14 mouse cellular contexts compared by ENCODE assay signal in genomic region chr11:22635021-22635420, GRCm38 (mm10).
"Had no signal": no experiment of that assay in that cellular context is flagged by ENCODE, and none has a peak within 500 bp of the region (broad histone marks: within the 10 kb centered on the region; RNA-seq: fewer than 3 reads in every experiment).

No protein-coding gene starts in this region.

- H3K4me1 ChIP-seq: neural tube, embryonic 12.5 days had no signal

- H3K4me3 ChIP-seq: intestine, embryonic 15.5 days; left cerebral cortex, adult 2 months; liver, embryonic 13.5 days; midbrain, embryonic 12.5 days; midbrain, embryonic 15.5 days; neural tube, embryonic 12.5 days had no signal

- H3K9ac ChIP-seq: intestine, embryonic 15.5 days; liver, embryonic 13.5 days; midbrain, embryonic 12.5 days; midbrain, embryonic 15.5 days; neural tube, embryonic 12.5 days had no signal

- H3K9me3 ChIP-seq: intestine, embryonic 15.5 days; liver, embryonic 13.5 days; midbrain, embryonic 12.5 days; midbrain, embryonic 15.5 days; neural tube, embryonic 12.5 days had no signal

- H3K4me2 ChIP-seq: intestine, embryonic 15.5 days; liver, embryonic 13.5 days; midbrain, embryonic 12.5 days; midbrain, embryonic 15.5 days; neural tube, embryonic 12.5 days had no signal

- H3K27me3 ChIP-seq: intestine, embryonic 15.5 days; liver, embryonic 13.5 days; midbrain, embryonic 12.5 days; midbrain, embryonic 15.5 days; neural tube, embryonic 12.5 days had no signal

- H3K36me3 ChIP-seq: intestine, embryonic 15.5 days; liver, embryonic 13.5 days; midbrain, embryonic 12.5 days; midbrain, embryonic 15.5 days; neural tube, embryonic 12.5 days had no signal

- DNase-seq: layer of hippocampus, postnatal 36 days; liver, embryonic 13.5 days; lung, adult 2 months; lung, postnatal 14 days; right cerebral cortex, postnatal 4 days; thymus, adult 2 months; thymus, postnatal 25 days had no signal

- ATAC-seq: intestine, embryonic 15.5 days; midbrain, embryonic 15.5 days had no signal

- H3K27ac ChIP-seq: intestine, embryonic 15.5 days; left cerebral cortex, adult 2 months; liver, embryonic 13.5 days; macrophage; midbrain, embryonic 12.5 days; midbrain, embryonic 15.5 days; neural tube, embryonic 12.5 days; stomach, postnatal 0 days had no signal
